Mouse (Mus musculus) adrenal gland, adult (tissue): Measurements from ENCODE around the gene Map4k4.
A peak's percentile ranks its signal among the peaks of the same experiment; 100 is the strongest.

Source experiments
- DNase-seq, 2 experiments: peaks; one replicate each; pipeline ENCODE4 v3.0.0; 2022 to 2023; ENCODE audit warnings: low spot score in 1 of 2; ENCODE audit not compliant: inconsistent age in 2 of 2

The Map4k4 gene

DNA sequence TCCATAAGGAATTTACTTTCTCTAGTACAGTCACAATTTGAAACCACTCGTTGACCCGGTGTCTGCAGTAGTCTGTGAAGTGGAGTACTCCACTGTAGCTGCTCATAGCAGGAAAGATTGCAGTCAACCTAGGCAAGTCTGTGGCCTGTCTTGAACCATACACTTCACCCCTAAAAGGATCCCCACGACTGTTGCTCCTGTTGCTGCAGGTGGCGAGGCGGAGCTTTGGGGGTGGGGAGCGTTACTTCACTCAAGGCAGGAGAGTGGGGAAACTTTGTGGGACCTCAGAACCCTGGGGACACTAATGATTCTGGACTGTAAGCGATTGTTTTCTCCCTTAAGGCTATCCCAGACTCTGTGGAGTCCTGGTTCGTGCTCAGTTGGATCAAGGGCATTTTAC, 34.2 kb downstream of the Map4k4 start:
- DNase-seq: no peak

DNA sequence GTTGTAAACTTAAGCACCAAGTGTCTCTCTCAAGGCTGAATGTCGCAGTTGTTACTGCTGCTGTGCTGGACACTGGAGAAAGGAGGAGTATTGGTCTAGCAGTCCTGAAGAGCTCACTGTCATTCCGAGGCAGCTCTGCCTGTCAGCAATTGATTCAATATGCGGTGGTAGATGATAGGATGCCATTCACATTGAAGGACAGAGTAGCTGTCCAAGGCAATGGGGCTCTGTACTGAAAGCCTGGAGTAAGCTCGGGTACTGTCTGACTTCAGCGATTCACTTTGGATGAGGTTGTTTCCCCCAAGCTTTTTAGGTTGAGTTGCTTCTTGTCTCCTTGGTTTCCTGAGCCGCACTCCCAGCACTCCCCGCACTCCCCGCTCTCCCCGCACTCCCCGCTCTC, 34.9 kb downstream of the Map4k4 start:
- peak in 1 of 2 experiments; percentile 60 for DNase-seq

DNA sequence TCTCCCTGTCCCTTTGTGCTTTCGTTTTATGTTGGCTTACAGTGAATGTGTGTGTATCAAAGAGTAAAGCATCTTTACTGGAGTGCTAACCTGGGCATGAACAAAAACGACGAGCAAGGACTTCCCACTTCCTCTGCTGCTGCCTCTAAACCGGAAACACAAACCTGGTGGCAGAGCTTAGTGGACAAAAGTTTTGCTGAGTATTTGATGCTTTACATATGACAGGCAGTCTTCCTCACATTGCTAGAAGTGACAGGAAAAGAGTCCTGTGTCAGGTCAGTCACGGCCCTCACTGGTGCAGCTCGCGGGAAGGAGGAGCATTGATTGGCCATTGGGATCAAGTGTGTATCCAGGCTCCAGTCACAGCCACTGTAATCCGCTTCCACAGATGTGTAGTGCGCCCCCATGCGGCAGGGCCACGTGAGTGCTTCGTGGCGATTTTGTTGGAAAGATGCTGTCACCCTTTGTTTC, 35.7 kb downstream of the Map4k4 start:
- DNase-seq: peak; percentile 89 to 96

DNA sequence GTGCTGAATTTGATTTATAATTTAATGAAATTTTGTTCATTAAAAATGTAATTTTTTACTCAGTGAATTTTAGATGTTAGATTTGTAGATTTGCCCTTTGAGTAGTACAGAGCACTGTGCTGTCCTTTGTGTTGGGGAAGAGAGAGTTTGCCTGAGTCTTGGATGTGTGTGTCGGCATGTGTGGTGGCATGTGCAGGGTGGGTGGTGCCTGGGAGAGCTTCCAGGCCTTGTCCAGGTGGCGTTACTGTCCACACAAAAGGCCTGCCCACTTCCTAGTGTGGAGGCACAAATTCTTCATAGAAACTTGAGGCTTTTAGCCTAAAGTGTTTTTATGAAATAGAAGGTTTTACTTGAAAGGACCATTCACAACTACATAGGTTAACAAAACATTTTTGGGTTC, 36.2 kb downstream of the Map4k4 start:
- no peak for DNase-seq

DNA sequence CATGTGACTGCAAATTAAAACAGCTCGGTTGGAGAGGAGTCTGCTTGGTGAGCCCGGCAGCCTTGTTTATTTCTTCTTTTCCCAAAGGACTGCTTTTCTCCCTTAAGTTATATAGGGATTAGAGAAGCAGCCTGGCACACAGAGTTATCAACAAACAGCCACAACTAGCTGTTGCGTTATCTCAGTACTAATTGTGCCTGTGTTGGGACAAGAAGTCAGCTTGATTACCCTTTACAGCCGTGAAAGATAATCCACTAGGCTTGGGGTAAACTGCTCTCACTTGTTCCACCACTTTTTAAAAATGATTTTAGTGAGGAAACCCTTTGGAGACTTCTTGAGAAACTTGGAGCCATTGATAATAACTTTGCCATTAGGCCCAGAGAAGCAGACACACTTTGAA, 36.9 kb downstream of the Map4k4 start:
- no peak for DNase-seq

DNA sequence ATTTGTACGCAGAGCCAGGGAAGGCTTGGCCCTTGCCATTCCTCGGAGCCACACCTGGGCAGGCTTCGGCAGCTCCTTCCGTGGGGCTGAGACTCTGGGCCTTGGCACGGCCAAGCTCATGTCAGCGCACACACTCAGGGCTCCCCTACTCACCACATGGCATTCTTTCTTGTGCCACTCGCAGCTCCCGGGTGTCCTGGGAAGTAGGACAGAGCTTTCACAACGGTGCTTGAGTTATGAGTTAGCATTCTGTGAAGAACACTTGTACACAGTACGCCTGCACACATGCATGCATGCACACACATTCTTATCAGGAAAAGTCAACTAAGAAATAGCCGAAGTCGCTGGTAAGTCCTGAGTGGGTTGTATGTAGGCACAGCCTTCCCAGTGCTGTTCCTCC, 38.7 kb downstream of the Map4k4 start:
- no peak for DNase-seq

DNA sequence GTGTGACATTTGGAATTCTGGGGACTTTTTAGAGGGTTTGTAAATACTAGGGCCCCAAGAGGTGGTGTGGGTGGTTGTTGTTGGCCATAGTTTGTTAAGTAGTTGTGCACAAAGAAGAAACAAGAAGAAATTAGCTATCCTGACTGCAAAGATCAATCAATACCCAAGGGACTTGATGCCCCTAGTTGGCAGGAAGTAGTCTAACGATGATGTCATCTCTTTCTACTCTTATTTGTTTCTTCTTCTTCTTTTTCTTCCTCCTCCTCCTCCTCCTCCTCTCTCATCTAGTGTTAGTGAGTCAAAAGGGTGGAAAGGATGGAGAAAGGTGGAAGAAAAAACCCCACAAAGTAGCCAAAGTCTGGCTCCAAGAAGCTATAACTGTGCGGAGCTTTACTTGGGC, 39.6 kb downstream of the Map4k4 start:
- no peak for DNase-seq

DNA sequence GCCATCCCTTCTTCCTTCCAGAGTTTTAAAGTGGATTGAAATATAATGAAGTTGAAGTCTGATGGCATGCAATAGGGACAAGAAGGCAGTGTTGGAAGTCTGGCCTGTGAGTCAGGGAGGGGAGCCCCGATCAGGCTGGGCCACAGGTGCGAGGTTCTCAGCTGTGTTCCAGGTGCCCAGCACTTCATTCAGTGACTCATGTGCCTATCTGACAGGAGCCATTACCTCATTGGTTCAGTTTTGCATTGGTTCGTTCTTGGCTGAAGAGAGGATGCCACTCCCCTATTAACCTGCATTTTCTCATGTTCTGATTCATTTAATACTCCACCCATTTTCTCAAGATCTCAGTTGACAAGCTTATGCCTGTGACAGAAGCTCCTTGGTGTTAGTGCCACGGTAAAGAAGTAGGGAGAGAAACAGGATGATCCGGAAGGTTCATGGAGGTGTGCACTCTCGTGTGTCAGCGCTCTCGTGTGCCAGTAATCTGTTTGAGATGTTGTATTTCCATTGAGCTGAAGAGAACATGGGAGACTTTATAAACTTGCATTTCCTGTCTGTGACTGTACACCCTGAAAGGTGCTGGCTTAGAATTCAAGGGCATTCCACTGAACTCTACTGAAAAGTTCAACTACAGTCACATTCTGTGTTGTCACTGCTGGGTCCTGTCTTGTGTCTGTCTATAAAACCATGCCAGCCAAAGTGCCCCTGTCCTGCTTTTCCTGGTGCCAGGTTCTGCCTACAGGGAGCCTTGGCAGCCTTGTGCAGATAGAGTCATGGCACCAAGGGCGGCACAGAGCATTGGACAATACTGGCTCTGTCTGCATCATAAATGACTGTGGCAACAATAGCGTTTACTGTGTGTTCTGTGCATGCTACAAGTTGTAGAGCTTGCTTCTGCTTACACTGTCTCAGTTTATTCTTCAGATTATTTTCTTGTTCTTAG, 40.8 kb downstream of the Map4k4 start:
- DNase-seq: peak; percentile 45 to 85

DNA sequence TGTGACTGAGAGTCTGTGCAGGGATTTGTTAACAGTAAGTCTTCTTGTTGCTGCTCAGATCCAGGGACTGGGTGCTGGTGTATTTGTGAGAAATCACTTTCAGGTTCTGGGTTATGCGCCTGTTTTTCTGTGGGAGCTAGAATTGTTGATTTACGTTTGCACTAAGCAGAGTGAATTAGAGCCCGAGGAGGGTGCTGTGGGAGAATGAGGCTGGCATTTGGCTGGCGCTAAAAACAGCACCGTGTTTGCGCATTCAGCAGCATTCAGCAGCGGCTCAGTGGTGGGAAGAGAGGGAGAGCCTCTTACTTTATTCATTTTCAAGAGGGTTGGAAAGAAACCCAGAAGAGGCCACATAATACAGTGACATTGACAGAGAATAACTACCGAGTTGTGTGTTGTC, 42.2 kb downstream of the Map4k4 start:
- no peak for DNase-seq

DNA sequence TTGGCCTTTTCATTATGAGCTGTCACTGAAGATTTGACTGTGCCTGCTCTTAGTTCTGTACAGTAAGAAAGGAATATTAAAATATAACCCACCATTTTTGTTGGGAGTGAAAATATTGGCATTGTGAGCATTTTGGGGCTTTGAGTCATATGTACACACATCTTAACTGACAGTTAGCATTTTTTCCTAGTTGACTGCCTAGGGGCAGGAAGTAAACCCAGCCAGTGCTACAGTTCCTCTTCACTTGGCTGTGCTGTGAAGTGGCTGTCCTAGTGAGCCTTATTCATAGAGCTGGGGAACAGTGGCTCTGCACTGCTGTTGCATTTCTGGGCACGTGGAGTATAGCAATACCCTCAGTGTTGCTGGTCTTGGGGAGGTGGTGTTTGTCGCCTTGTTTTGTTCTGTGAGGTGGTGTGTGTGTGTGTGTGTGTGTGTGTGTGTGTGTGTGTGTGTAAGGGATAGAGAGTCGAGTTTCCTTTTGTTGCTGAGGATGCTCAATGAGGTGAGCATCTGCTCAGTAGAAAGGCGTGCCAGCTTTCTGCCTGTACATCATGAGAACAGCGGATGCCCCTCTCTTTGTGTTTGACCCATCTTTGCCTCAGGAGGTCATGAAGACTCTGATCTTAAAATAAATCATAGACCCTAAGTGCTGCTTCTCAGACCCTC, 43.7 kb downstream of the Map4k4 start:
- DNase-seq: no peak

DNA sequence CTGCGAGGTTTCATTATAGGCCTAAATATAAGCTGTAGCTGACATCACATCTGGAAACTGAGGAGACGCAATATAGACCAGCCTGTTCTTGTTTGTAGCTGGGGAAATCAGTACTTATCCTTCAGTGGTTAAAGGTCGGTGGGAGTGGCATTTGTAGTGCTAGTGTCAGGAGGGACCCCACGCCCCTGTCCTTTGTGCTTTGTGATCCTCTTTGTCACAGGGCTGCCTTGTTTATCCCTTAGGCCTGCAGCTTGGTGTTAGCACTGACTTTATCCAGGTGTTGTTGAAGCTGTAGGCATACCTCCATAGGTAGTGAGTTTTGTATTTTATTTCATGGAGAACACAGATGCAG, 44.2 kb downstream of the Map4k4 start:
- DNase-seq: no peak

DNA sequence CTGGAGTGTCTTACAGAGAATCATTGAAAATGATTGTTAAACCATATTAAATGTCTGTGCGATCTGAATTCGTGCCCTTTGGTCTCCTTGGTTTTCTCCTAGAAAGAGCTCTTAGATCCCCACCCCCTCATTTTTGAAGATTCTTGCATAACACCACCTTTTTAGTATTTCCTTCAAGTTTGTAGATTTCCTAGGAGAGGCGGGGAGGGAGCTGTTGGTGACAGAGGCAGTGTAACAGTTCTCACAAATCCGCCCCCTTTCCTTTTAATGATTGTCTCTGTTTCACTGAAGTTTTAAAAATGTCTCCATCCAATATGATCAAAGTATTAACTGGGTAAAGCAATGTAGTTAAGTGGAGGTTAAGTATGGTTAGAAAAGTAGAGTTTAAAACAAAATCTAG, 45.7 kb downstream of the Map4k4 start:
- DNase-seq: no peak

DNA sequence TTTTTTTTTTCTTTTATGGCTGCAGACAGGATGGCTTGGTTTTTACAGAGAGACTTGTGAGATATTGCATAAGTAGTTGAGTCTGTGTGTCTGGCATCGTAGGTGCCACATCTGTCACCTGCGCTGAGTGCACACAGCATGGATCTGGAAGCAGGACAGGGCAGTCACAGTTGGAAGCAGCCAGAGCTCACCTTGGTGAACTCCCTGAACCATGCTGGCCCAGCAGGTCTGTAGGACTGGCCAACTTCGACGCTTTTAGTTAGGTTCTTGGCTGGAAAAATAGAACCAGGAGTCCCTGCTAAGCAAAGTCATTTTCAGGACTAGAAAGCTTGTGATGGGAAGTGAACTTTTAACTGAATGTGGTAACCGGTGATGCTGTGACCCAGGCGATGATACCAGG, 46.5 kb downstream of the Map4k4 start:
- DNase-seq: no peak

DNA sequence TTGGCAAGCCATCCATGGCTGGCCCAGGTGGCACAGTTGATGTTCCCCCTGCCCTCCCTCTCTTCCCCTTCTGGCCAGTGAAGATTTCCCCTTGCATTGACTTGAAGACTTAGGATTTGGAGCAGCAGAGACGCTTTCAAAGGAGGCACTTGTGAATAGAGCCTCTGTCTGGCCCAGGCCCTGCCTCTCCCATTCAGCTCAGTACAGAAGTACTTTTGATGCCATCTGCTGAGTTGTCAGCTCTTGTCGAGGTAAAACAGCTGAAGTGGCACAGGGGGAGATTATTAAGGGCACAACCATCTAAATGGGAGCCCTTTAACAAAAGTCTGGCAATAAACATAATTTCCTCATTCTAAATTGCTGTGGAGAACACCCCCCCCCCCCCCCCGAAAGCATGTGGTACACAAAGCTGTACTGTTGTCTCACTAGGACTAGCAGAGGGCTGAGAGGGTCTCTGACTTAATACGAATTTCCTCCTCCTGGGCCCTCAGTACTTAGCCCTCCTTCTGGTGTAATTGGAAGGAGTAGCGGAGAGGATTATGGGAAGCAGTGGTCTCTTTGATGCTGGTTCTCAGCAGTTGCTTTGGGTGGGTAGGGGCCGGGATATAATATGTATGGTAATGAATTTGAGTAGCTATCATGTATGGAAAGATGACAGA, 47.1 kb downstream of the Map4k4 start:
- no peak for DNase-seq

DNA sequence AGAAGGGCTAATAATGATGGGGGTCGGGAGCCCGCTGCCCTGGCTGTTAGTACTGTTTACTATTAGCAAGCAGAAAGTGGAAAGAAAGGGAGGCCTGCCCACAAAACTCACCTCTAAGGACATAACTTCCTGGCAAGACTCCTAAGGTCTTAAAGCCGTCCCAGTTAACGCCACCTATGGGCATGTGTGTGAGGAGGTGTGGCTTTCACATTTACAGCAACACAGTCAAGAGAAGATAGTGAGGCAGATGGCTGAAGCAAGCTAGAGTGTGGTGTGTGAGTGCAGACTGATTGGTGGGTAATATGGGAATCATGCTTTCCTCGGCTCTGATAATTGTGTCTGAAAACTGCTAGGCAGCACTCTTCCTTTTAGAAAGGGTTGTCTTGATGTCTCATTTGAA, 48.5 kb downstream of the Map4k4 start:
- no peak for DNase-seq

DNA sequence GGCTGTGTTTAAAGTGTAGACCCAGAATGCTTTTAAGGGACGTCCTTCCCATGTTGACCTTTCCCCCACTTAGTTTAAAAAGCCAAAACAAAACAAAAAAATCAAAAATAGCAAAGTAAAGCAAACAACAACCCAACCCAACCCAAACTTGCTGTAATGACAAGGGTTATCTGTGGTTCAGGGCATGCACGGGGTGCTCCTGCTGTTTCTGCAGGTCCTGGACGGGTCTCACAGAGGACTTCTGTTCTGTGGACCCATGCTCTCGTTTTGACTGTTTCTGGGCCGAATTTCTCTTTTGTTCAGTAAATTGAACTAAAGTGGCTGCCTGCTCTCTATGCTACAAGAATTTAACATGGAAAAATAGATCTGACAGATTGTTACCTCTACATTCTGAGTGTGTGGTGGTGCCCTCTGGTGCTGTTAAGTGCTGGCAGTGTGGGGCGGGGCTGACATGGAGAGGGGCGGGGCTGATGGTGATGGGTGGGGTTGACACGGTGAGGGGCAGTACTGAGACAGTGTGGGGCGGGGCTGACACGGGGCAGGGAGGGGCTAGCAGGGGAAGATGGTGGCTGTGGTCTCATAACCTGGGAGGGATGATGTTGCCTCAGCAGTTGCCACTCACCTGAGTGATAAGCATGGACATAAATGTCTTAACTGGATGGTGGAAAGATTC, 49.2 kb downstream of the Map4k4 start:
- peak in 1 of 2 experiments; percentile 71 for DNase-seq

DNA sequence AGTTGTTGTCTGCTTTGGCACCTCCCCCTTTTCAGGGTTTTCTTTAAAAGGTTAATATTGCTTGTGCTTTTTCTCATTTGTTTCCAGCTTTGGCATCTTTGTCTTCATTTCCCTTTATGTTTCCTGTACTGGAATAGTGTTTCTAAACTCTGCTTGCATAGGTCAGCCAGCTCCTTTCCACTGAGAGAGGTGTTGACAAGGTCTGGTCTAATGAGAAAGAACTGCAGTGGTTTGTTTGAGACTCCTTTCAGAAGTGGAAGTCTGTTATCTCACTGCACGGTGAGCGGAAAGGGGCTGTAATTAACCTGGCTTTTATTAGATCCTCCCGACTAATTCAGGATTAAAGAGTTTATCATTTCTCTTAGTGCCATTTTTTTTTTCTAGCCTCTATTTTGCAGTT, 49.9 kb downstream of the Map4k4 start:
- DNase-seq: no peak

DNA sequence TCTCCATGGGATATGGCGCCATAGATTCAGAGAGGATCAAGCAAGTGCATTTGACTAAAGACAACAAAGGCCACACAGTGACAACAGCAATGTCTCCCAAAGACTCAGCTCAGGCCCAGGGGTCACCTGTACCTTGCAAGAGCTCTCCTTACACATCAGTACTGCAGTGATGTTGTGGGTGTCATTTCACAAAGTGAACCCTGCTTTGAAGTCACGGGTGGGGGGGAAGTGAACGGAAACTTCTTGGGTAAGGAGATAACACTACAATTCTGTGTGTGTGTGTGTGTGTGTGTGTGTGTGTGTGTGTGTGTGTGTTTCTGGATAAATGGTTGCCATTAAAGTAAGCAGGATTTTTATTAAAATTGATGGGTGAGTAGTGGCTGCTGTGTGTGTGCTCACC, 53.9 kb downstream of the Map4k4 start:
- no peak for DNase-seq

DNA sequence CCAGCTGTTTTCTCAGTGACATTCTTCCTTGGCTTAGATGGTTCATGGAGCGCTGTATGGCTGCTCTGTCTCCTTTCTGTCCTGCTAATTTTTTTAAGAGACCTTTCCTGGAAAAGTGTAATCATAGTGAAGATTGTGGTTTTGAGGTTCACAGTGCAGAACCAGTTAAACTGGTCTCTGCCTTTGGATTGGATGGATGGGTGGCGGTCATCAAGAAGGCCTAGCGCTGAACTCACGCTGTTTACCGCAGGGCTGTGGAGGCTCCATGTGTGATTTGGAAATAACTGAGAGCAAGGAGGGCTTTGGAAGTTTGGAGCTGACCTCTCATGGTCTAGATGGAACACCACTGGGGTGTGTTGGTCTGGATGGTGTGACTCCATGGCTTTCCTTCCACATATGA, 56.0 kb downstream of the Map4k4 start:
- no peak for DNase-seq

DNA sequence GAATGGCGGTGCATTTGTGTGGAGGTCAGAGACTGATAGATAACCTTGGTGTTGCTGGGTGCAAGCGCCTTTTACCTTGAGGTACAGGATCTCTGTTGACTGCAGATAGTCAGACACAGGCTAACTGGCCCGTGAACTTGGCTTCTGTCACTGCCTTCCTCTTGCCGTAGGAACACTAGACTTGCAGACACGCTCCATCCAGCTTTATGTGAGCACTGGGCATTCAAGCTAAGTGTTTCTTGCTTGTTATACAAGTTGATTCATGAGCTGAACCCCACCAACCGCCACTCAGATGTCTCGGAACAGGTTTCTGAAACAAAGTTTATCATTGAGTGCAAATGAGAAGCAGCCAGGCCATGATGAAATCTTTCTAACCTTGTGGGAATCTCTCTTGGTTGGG, 57.3 kb downstream of the Map4k4 start:
- DNase-seq: peak in 1 of 2 experiments; percentile 78

DNA sequence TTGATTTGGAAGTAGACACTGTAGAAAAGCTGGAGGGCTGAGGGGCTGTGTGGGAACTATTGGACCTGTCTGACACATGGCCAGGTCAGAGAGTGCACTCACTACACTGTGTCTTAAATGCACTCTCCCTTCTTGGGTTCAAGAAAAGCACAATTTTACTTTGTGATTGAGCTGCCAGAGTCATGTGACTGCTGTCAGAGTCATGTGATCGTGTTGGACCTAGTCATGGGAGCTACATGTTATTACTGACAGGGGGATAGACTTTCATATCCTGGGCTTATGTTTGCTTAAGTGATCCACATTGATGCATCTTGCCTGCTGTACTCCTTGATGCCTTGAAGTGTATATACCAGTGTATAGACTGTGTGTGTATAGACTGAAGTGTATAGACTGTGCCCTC, 59.9 kb downstream of the Map4k4 start:
- no peak for DNase-seq
